Comparison of ENCODE assay signal across 21 mouse cellular contexts in the genomic region with DNA sequence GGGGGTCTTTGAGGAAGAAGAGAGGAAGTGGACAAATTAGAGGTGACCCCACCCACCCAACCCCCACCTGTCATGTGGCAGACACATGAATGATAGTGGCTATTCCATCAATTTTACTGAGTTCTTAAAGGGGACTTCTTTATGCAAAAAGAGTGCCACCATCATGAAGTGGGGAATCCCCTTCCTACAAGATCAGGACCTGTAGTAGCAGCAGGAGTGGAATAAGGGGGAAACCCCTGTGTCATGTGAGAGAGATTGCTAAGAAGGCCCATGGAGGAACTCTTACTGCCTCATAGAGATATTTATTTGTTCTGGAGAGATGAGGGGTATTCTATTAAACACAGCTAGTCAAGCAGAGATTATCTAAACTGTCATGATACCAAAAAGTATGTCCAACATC.
DNase-seq lines count a peak whose midpoint lies in the region; ATAC-seq and TF ChIP-seq lines count a peak whose summit lies in the region.
"Had no signal": no experiment of that assay in that cellular context is flagged by ENCODE, and none has a peak within 500 bp of the region (broad histone marks: within the 10 kb centered on the region; RNA-seq: fewer than 3 reads in every experiment).

No protein-coding gene starts in this region.

- H3K4me1 ChIP-seq in forebrain, embryonic 10.5 days: peaks cover 24% of the 10 kb centered on the region
- peaks cover 6% of the 10 kb centered on the region for H3K4me1 ChIP-seq in forebrain, embryonic 16.5 days (replicated peaks; ENCODE audit: control insufficient read depth, insufficient read depth, low read length)
- H3K4me1 ChIP-seq in midbrain, embryonic 11.5 days (ENCODE audit: control insufficient read depth, insufficient read depth, low read length): 0 out of 2 replicates have a peak, but pooled peaks cover 3% of the 10 kb centered on the region
- H3K4me1 ChIP-seq in midbrain, postnatal 0 days (ENCODE audit: insufficient read depth, low read length): no peaks in the 10 kb centered on the region
- H3K4me1 ChIP-seq: embryonic facial prominence, embryonic 12.5 days had no signal

- H3K27ac ChIP-seq in forebrain, embryonic 10.5 days: no peak overlapping the region
- H3K27ac ChIP-seq in forebrain, embryonic 16.5 days (ENCODE audit: low read length): no peak overlapping the region
- no peak overlapping the region for H3K27ac ChIP-seq in midbrain, embryonic 11.5 days (ENCODE audit: low read depth, low read length)
- no peak overlapping the region for H3K27ac ChIP-seq in midbrain, postnatal 0 days (ENCODE audit: low read depth, low read length)
- H3K27ac ChIP-seq: embryonic facial prominence, embryonic 10.5 days; embryonic facial prominence, embryonic 12.5 days; forebrain, embryonic 12.5 days had no signal

- no peaks in the 10 kb centered on the region for H3K36me3 ChIP-seq in forebrain, embryonic 10.5 days (replicated peaks)
- H3K36me3 ChIP-seq in forebrain, embryonic 16.5 days (ENCODE audit: control insufficient read depth, insufficient read depth): no peaks in the 10 kb centered on the region
- H3K36me3 ChIP-seq in midbrain, embryonic 11.5 days (ENCODE audit: control insufficient read depth, insufficient read depth, low read length): no peaks in the 10 kb centered on the region
- H3K36me3 ChIP-seq in midbrain, postnatal 0 days (ENCODE audit: insufficient read depth, low read length): no peaks in the 10 kb centered on the region
- H3K36me3 ChIP-seq: embryonic facial prominence, embryonic 10.5 days; embryonic facial prominence, embryonic 12.5 days; forebrain, embryonic 12.5 days; G1E had no signal

- H3K9me3 ChIP-seq in forebrain, embryonic 10.5 days: no peaks in the 10 kb centered on the region
- no peaks in the 10 kb centered on the region for H3K9me3 ChIP-seq in forebrain, embryonic 16.5 days (ENCODE audit: control insufficient read depth, low read length)
- H3K9me3 ChIP-seq in midbrain, embryonic 11.5 days (ENCODE audit: control insufficient read depth, low read length): no peaks in the 10 kb centered on the region
- H3K9me3 ChIP-seq in midbrain, postnatal 0 days (ENCODE audit: low read length): no peaks in the 10 kb centered on the region
- H3K9me3 ChIP-seq: embryonic facial prominence, embryonic 10.5 days; embryonic facial prominence, embryonic 12.5 days; forebrain, embryonic 12.5 days had no signal

- DNase-seq in forebrain, embryonic 10.5 days (ENCODE audit: extremely low spot score, low spot score): peak; percentile 8
- peak; percentile 33 for DNase-seq in midbrain, embryonic 11.5 days (ENCODE audit: low spot score, missing footprints)
- DNase-seq in midbrain, postnatal 0 days (ENCODE audit: low spot score): no peak
- no peak for DNase-seq in thymus, postnatal 25 days
- DNase-seq: adrenal gland, adult 8-10 months; adrenal gland, postnatal 14 days; adrenal gland, postnatal 36 days; cerebellum, adult 11-12 months; cerebellum, adult 2 months; cerebellum, adult 9-10 months; cerebellum, postnatal 10 days; cerebellum, postnatal 25 days; forebrain, postnatal 0 days had no signal

- H3K27me3 ChIP-seq in forebrain, embryonic 10.5 days (ENCODE audit: poor library complexity, severe bottlenecking): no peaks in the 10 kb centered on the region
- H3K27me3 ChIP-seq in forebrain, embryonic 16.5 days (replicated peaks; ENCODE audit: control insufficient read depth, insufficient read depth, low read length): no peaks in the 10 kb centered on the region
- H3K27me3 ChIP-seq in midbrain, embryonic 11.5 days (ENCODE audit: control insufficient read depth, insufficient read depth, low read length): no peaks in the 10 kb centered on the region
- no peaks in the 10 kb centered on the region for H3K27me3 ChIP-seq in midbrain, postnatal 0 days (ENCODE audit: insufficient read depth, low read length)
- H3K27me3 ChIP-seq: embryonic facial prominence, embryonic 12.5 days; forebrain, embryonic 12.5 days had no signal

- no peak overlapping the region for H3K4me2 ChIP-seq in forebrain, embryonic 16.5 days (ENCODE audit: low read length)
- H3K4me2 ChIP-seq in midbrain, embryonic 11.5 days: no peak overlapping the region
- H3K4me2 ChIP-seq in midbrain, postnatal 0 days (ENCODE audit: low read depth, low read length, poor library complexity, severe bottlenecking): no peak overlapping the region
- H3K4me2 ChIP-seq: embryonic facial prominence, embryonic 12.5 days; forebrain, embryonic 12.5 days had no signal

- H3K9ac ChIP-seq in forebrain, embryonic 16.5 days (replicated peaks; ENCODE audit: low read depth, low read length): no peak overlapping the region
- H3K9ac ChIP-seq in midbrain, embryonic 11.5 days (ENCODE audit: low read length): no peak overlapping the region
- no peak overlapping the region for H3K9ac ChIP-seq in midbrain, postnatal 0 days (replicated peaks; ENCODE audit: low read length, poor library complexity, severe bottlenecking)
- H3K9ac ChIP-seq: embryonic facial prominence, embryonic 12.5 days; forebrain, embryonic 12.5 days; forebrain, postnatal 0 days had no signal

- no peak for TF ChIP-seq CTCF in midbrain, postnatal 0 days (IDR thresholded peaks at IDR 0.05)

- no peak for ATAC-seq in forebrain, embryonic 16.5 days
- no peak for ATAC-seq in midbrain, embryonic 11.5 days (ENCODE audit: low FRiP score)
- ATAC-seq in midbrain, postnatal 0 days (ENCODE audit: low FRiP score): no peak
- ATAC-seq: activated CD4-positive, CD25-positive, alpha-beta regulatory T cell, adult 4 months; forebrain, embryonic 14.5 days; forebrain, postnatal 0 days; Patski had no signal

- H3K4me3 ChIP-seq in forebrain, embryonic 10.5 days: no peak overlapping the region
- no peak overlapping the region for H3K4me3 ChIP-seq in forebrain, embryonic 16.5 days (replicated peaks; ENCODE audit: low read length)
- H3K4me3 ChIP-seq in midbrain, embryonic 11.5 days (ENCODE audit: low read depth, low read length): no peak overlapping the region
- no peak overlapping the region for H3K4me3 ChIP-seq in midbrain, postnatal 0 days (ENCODE audit: low read depth, low read length)
- H3K4me3 ChIP-seq: embryonic facial prominence, embryonic 10.5 days; embryonic facial prominence, embryonic 12.5 days; forebrain, embryonic 12.5 days had no signal

Comparison
In these comparisons a context has a peak if more than half of its experiments do, and no peak if none do; other contexts are left out.
1. DNase-seq: peak in forebrain, embryonic 10.5 days (single experiment) and midbrain, embryonic 11.5 days (single experiment); none in midbrain, postnatal 0 days (single experiment) and thymus, postnatal 25 days (single experiment).